Mouse (Mus musculus): ENCODE measurements around the gene Cacna1c.

The Cacna1c gene

GRCm38 (mm10) chr6:118958529-118958928 is 237.7 kb downstream of the Cacna1c start:
- CTCF ChIA-PET, result no interaction called here

GRCm38 (mm10) chr6:118956234-118956633 is 240.0 kb downstream of the Cacna1c start:
- CTCF ChIA-PET, result no interaction called here

- CTCF ChIA-PET, result no interaction called here
These were observed 240.4 kb downstream of the Cacna1c start for GRCm38 (mm10) chr6:118955777-118956176.

GRCm38 (mm10) chr6:118954988-118955554 is 241.1 kb downstream of the Cacna1c start:
- CTCF ChIA-PET, result no interaction called here

GRCm38 (mm10) chr6:118952377-118952776 is 243.8 kb downstream of the Cacna1c start:
- CTCF ChIA-PET, result no interaction called here

- CTCF ChIA-PET, result no interaction called here
These were observed 246.0 kb downstream of the Cacna1c start for GRCm38 (mm10) chr6:118950190-118950589.

GRCm38 (mm10) chr6:118947286-118947685 is 248.9 kb downstream of the Cacna1c start:
- CTCF ChIA-PET, result no interaction called here

- CTCF ChIA-PET, result no interaction called here
These were observed 249.6 kb downstream of the Cacna1c start for GRCm38 (mm10) chr6:118946660-118947059.

GRCm38 (mm10) chr6:118944093-118944492 is 252.1 kb downstream of the Cacna1c start:
- CTCF ChIA-PET, result no interaction called here

- CTCF ChIA-PET, result no interaction called here
These were observed 254.4 kb downstream of the Cacna1c start for GRCm38 (mm10) chr6:118941816-118942215.

GRCm38 (mm10) chr6:118941036-118941435 is 255.2 kb downstream of the Cacna1c start:
- CTCF ChIA-PET, result no interaction called here

GRCm38 (mm10) chr6:118939626-118940025 is 256.6 kb downstream of the Cacna1c start:
- CTCF ChIA-PET, result no interaction called here

GRCm38 (mm10) chr6:118938386-118939096 is 257.7 kb downstream of the Cacna1c start:
- CTCF ChIA-PET, result no interaction called here

- CTCF ChIA-PET, result no interaction called here
These were observed 258.7 kb downstream of the Cacna1c start for GRCm38 (mm10) chr6:118937536-118937935.

- CTCF ChIA-PET, result no interaction called here
These were observed 260.4 kb downstream of the Cacna1c start for GRCm38 (mm10) chr6:118935520-118936415.

GRCm38 (mm10) chr6:118934243-118934902 is 261.8 kb downstream of the Cacna1c start:
- CTCF ChIA-PET, result no interaction called here

- CTCF ChIA-PET, result no interaction called here
These were observed 263.1 kb downstream of the Cacna1c start for GRCm38 (mm10) chr6:118933017-118933594.

- CTCF ChIA-PET, result no interaction called here
These were observed 264.1 kb downstream of the Cacna1c start for GRCm38 (mm10) chr6:118932002-118932700.

GRCm38 (mm10) chr6:118926669-118927068 is 269.5 kb downstream of the Cacna1c start:
- CTCF ChIA-PET, result no interaction called here

GRCm38 (mm10) chr6:118924426-118924825 is 271.8 kb downstream of the Cacna1c start:
- CTCF ChIA-PET, result no interaction called here

GRCm38 (mm10) chr6:118923926-118924325 is 272.3 kb downstream of the Cacna1c start:
- CTCF ChIA-PET, result no interaction called here
